Mouse (Mus musculus) intestine, postnatal 0 days (tissue): ENCODE results near the gene Dip2c. TPM values are rescaled to one million over a fixed set of nuclear protein-coding genes. Genes with fewer than 3 reads are reported as not detected.
A peak's percentile ranks its signal among the peaks of the same experiment; 100 is the strongest.

ENCODE experiments used
- ATAC-seq: fragments of 200-750 bp; cut with Nextera tagmentation; 2 replicates; pipeline ENCODE4 v1.8.0; 2017; ENCODE audit warnings: mild to moderate bottlenecking, moderate TSS enrichment, moderate library complexity
- H3K27ac ChIP-seq: fragments of 300-500 bp; sonication (generic); 2 replicates; pipeline ENCODE4 v1.5.1; 2014; ENCODE audit warnings: mild to moderate bottlenecking, low read depth, low read length, moderate library complexity
- H3K27me3 ChIP-seq: fragments of 300-500 bp; sonication (generic); replicated peaks from 2 replicates; pipeline ENCODE4 v1.6.1; 2014; ENCODE audit warnings: low read length, mixed read lengths; ENCODE audit not compliant: control insufficient read depth, insufficient read depth
- H3K36me3 ChIP-seq: fragments of 300-500 bp; sonication (generic); 2 replicates; pipeline ENCODE4 v1.6.1; 2014; ENCODE audit warnings: mild to moderate bottlenecking, moderate library complexity; ENCODE audit not compliant: control insufficient read depth, insufficient read depth
- H3K4me1 ChIP-seq: fragments of 300-500 bp; sonication (generic); replicated peaks from 2 replicates; pipeline ENCODE4 v1.6.1; 2014; ENCODE audit warnings: antibody characterized with exemption, low read length, mixed read lengths; ENCODE audit not compliant: control insufficient read depth, insufficient read depth
- H3K4me2 ChIP-seq: fragments of 300-500 bp; sonication (generic); replicated peaks from 2 replicates; pipeline ENCODE4 v1.6.1; 2014; ENCODE audit warnings: low read depth, mild to moderate bottlenecking, moderate library complexity
- H3K4me3 ChIP-seq: fragments of 300-500 bp; sonication (generic); 2 replicates; pipeline ENCODE4 v1.5.1; 2014; ENCODE audit warnings: low read depth, low read length
- H3K9ac ChIP-seq: fragments of 300-500 bp; sonication (generic); 2 replicates; pipeline ENCODE4 v1.6.1; 2014; ENCODE audit warnings: mild to moderate bottlenecking, low read depth, low read length
- H3K9me3 ChIP-seq: fragments of 300-500 bp; sonication (generic); 2 replicates; pipeline ENCODE4 v1.6.1; 2016; ENCODE audit warnings: mixed run types; ENCODE audit not compliant: control insufficient read depth
- CTCF ChIP-seq: sonication (generic); IDR thresholded peaks from 2 replicates; pipeline ENCODE4 v1.5.1; 2016; ENCODE audit warnings: low read depth, mild to moderate bottlenecking, control low read depth, antibody characterized with exemption, moderate library complexity
- WGBS: fragments of 180-500 bp; shearing (Covaris S2); extraction: QIAGEN DNeasy Blood & Tissue Kit; methylation state at CpG from one replicate; pipeline ENCODE4 v1.1.7; 2014; 5-methylcytosine and 5-hydroxymethylcytosine counted together
- polyA plus RNA-seq: library from polyadenylated mRNA; unstranded; fragments of >200 nt; fragmentation: Nextera tagmentation; extraction: Ambion mirVana; gene quantifications from 2 replicates; pipeline ENCODE4 v1.2.1, GENCODE M21; 2015

Dip2c gene
- 2.7 and 2.8 TPM in 2 replicates for polyA plus RNA-seq

- Histone ChIP-seq H3K4me1 (no peaks in the 10 kb centered on the region), H3K27ac (peak within 1 kb of the TSS; percentile 93), H3K9ac (peak within 1 kb of the TSS; percentile 92), H3K4me3 (peak within 1 kb of the TSS; percentile 96), H3K9me3 (no peaks in the 10 kb centered on the region), H3K36me3 (no peaks in the 10 kb centered on the region), H3K27me3 (no peaks in the 10 kb centered on the region), H3K4me2 (peak within 1 kb of the TSS; percentile 91)
- under 1% methylated on average over 59 of the region's 67 CpGs for WGBS
- peak; percentile 53 for TF ChIP-seq CTCF
- peak; percentile 96 for ATAC-seq
Measured at GRCm38 (mm10) chr13:9276322-9276855, at the start of gene Dip2c. TSS of gene Dip2c (plus strand) at chr13:9276528.

GRCm38 (mm10) chr13:9227078-9227477 lies 49.2 kb upstream of the Dip2c start:
- Histone ChIP-seq H3K4me1 (no peaks in the 10 kb centered on the region), H3K4me3 (no peak overlapping the region), H3K9ac (no peak overlapping the region), H3K27me3 (no peaks in the 10 kb centered on the region), H3K36me3 (no peaks in the 10 kb centered on the region), H3K4me2 (no peak overlapping the region), H3K9me3 (no peaks in the 10 kb centered on the region), H3K27ac (no peak overlapping the region)
- ATAC-seq: no peak
- TF ChIP-seq CTCF: no peak
- 86% methylated on average over 5 of the region's 5 CpGs for WGBS

GRCm38 (mm10) chr13:9237495-9237894 lies 38.8 kb upstream of the Dip2c start:
- 74% methylated on average over 7 of the region's 7 CpGs for WGBS
- no peaks in the 10 kb centered on the region for H3K9me3 ChIP-seq
- no peak for ATAC-seq

GRCm38 (mm10) chr13:9239127-9239526 lies 37.2 kb upstream of the Dip2c start:
- no peak for TF ChIP-seq CTCF
- Histone ChIP-seq H3K9ac (no peak overlapping the region), H3K4me2 (no peak overlapping the region), H3K27me3 (no peaks in the 10 kb centered on the region), H3K36me3 (no peaks in the 10 kb centered on the region), H3K4me1 (no peaks in the 10 kb centered on the region), H3K9me3 (no peaks in the 10 kb centered on the region), H3K4me3 (no peak overlapping the region), H3K27ac (no peak overlapping the region)
- ATAC-seq: no peak
- 83% methylated on average over 5 of the region's 5 CpGs for WGBS

More at GRCm38 (mm10) chr13:9237495-9237894, 38.8 kb upstream of the Dip2c start:
- Histone ChIP-seq H3K27ac (no peak overlapping the region), H3K36me3 (no peaks in the 10 kb centered on the region), H3K9ac (no peak overlapping the region), H3K4me2 (no peak overlapping the region), H3K4me1 (no peaks in the 10 kb centered on the region), H3K27me3 (no peaks in the 10 kb centered on the region), H3K4me3 (no peak overlapping the region)
- no peak for TF ChIP-seq CTCF

- Histone ChIP-seq H3K9me3 (no peaks in the 10 kb centered on the region), H3K27ac (no peak overlapping the region), H3K27me3 (no peaks in the 10 kb centered on the region), H3K36me3 (no peaks in the 10 kb centered on the region), H3K9ac (no peak overlapping the region), H3K4me3 (no peak overlapping the region), H3K4me2 (no peak overlapping the region), H3K4me1 (no peaks in the 10 kb centered on the region)
- 87% methylated on average over 12 of the region's 12 CpGs for WGBS
- no peak for TF ChIP-seq CTCF
- ATAC-seq: no peak
Measured at GRCm38 (mm10) chr13:9239631-9240236, 36.6 kb upstream of the Dip2c start.

- no peaks in the 10 kb centered on the region for H3K27me3 ChIP-seq
- no peaks in the 10 kb centered on the region for H3K9me3 ChIP-seq
- H3K4me1 ChIP-seq: no peaks in the 10 kb centered on the region
- ATAC-seq: no peak
- no peak overlapping the region for H3K27ac ChIP-seq
- 54% methylated on average over 4 of the region's 4 CpGs for WGBS
- TF ChIP-seq CTCF: no peak
- no peaks in the 10 kb centered on the region for H3K36me3 ChIP-seq
- no peak overlapping the region for H3K9ac ChIP-seq
- H3K4me3 ChIP-seq: no peak overlapping the region
- no peak overlapping the region for H3K4me2 ChIP-seq
Measured at GRCm38 (mm10) chr13:9261748-9262147, 14.6 kb upstream of the Dip2c start.
